Mouse (Mus musculus) midbrain, embryonic 11.5 days (tissue): ENCODE results near the gene Ppp1r18. TPM values are rescaled to one million over a fixed set of nuclear protein-coding genes. Genes with fewer than 3 reads are reported as not detected.

Experiments
- ATAC-seq: fragments of 200-750 bp; cut with Nextera tagmentation; 2 replicates; pipeline ENCODE4 v1.8.0; 2017; ENCODE audit warnings: moderate TSS enrichment, moderate library complexity; ENCODE audit not compliant: low FRiP score
- DNase-seq: peaks from one replicate; pipeline ENCODE4 v3.0.0; 2015; ENCODE audit warnings: low spot score; ENCODE audit errors: missing footprints
- H3K27ac ChIP-seq: fragments of 300-500 bp; sonication (generic); 2 replicates; pipeline ENCODE4 v1.5.1; 2014; ENCODE audit warnings: low read depth, low read length
- H3K27me3 ChIP-seq: fragments of 300-500 bp; sonication (generic); 2 replicates; pipeline ENCODE4 v1.6.1; 2014; ENCODE audit warnings: mild to moderate bottlenecking, low read length, moderate library complexity, mixed read lengths; ENCODE audit not compliant: control insufficient read depth, insufficient read depth
- H3K36me3 ChIP-seq: fragments of 300-500 bp; sonication (generic); 2 replicates; pipeline ENCODE4 v1.6.1; 2014; ENCODE audit warnings: mild to moderate bottlenecking, low read length, moderate library complexity, mixed read lengths; ENCODE audit not compliant: control insufficient read depth, insufficient read depth
- H3K4me1 ChIP-seq: fragments of 300-500 bp; sonication (generic); 2 replicates; pipeline ENCODE4 v1.6.1; 2014; ENCODE audit warnings: low read length; ENCODE audit not compliant: control insufficient read depth, insufficient read depth
- H3K4me2 ChIP-seq: fragments of 300-500 bp; sonication (generic); 2 replicates; pipeline ENCODE4 v1.6.1; 2014; ENCODE audit warnings: mild to moderate bottlenecking, moderate library complexity
- H3K4me3 ChIP-seq: fragments of 300-500 bp; sonication (generic); 2 replicates; pipeline ENCODE4 v1.5.1; 2014; ENCODE audit warnings: low read depth, low read length
- H3K9ac ChIP-seq: fragments of 300-500 bp; sonication (generic); 2 replicates; pipeline ENCODE4 v1.6.1; 2014; ENCODE audit warnings: low read length
- H3K9me3 ChIP-seq: fragments of 300-500 bp; sonication (generic); 2 replicates; pipeline ENCODE4 v1.6.1; 2016; ENCODE audit warnings: low read length; ENCODE audit not compliant: control insufficient read depth
- WGBS: fragments of 180-500 bp; shearing (Covaris S2); extraction: QIAGEN DNeasy Blood & Tissue Kit; methylation state at CpG from one replicate; pipeline ENCODE4 v1.1.7; 2014; 5-methylcytosine and 5-hydroxymethylcytosine counted together
- microRNA counts: library from miRNA; unstranded; fragments of <30 nt; microRNA quantifications from one replicate; lab custom pipeline; 2015
- microRNA-seq: library from miRNA; unstranded; fragments of <30 nt; microRNA quantifications from one replicate; pipeline ENCODE4, GENCODE M21; 2017
- polyA plus RNA-seq: library from polyadenylated mRNA; unstranded; fragments of >200 nt; fragmentation: Nextera tagmentation; extraction: Ambion mirVana; gene quantifications from 2 replicates; pipeline ENCODE4 v1.2.1, GENCODE M21; 2014

Gene Ppp1r18
- polyA plus RNA-seq, 1 experiment from 2014 or later: 24.1 TPM

GRCm38 (mm10) chr17:35920384-35920783, 55.0 kb downstream of the Ppp1r18 start:
- H3K27me3 ChIP-seq: no peaks in the 10 kb centered on the region
- 91% methylated on average over 1 of the region's 1 CpGs for WGBS
- H3K36me3 ChIP-seq: peaks cover 20% of the 10 kb centered on the region
- H3K27ac ChIP-seq: peak overlapping the region; percentile 87
- no peak for ATAC-seq
- H3K9me3 ChIP-seq: no peaks in the 10 kb centered on the region
- peaks cover 20% of the 10 kb centered on the region for H3K4me1 ChIP-seq
- no peak overlapping the region for H3K4me3 ChIP-seq
- H3K4me2 ChIP-seq: no peak overlapping the region
- no peak for DNase-seq
- 0 out of 2 replicates have a peak overlapping the region, but pooled peaks have one; percentile 41 for H3K9ac ChIP-seq

- H3K4me3 ChIP-seq: no peak overlapping the region
- peak; percentile 93 for DNase-seq
- 76% methylated on average over 5 of the region's 5 CpGs for whole genome bisulfite sequencing
Measured at GRCm38 (mm10) chr17:35920862-35921562, 55.6 kb downstream of the Ppp1r18 start.

GRCm38 (mm10) chr17:35921710-35922109, 56.3 kb downstream of the Ppp1r18 start:
- Histone ChIP-seq H3K27ac (peak overlapping the region; percentile 16; the same call in 1 of the 2 replicates), H3K36me3 (peaks cover 28% of the 10 kb centered on the region)
- WGBS: 87% methylated on average over 4 of the region's 4 CpGs

More at GRCm38 (mm10) chr17:35920862-35921562, 55.6 kb downstream of the Ppp1r18 start:
- Histone ChIP-seq H3K9me3 (no peaks in the 10 kb centered on the region), H3K36me3 (peaks cover 21% of the 10 kb centered on the region), H3K4me2 (no peak overlapping the region), H3K9ac (peak overlapping the region; percentile 41; the same call in 1 of the 2 replicates), H3K27ac (peak overlapping the region; percentile 46), H3K4me1 (peaks cover 17% of the 10 kb centered on the region), H3K27me3 (no peaks in the 10 kb centered on the region)
- no peak for ATAC-seq

GRCm38 (mm10) chr17:35922566-35922965, 57.2 kb downstream of the Ppp1r18 start:
- Histone ChIP-seq H3K36me3 (peaks cover 29% of the 10 kb centered on the region), H3K4me1 (peaks cover 17% of the 10 kb centered on the region), H3K27me3 (no peaks in the 10 kb centered on the region), H3K9ac (no peak overlapping the region), H3K4me2 (no peak overlapping the region), H3K9me3 (no peaks in the 10 kb centered on the region), H3K27ac (no peak overlapping the region), H3K4me3 (no peak overlapping the region)
- 94% methylated on average over 3 of the region's 3 CpGs for WGBS
- no peak for DNase-seq
- no peak for ATAC-seq

More at GRCm38 (mm10) chr17:35921710-35922109, 56.3 kb downstream of the Ppp1r18 start:
- ATAC-seq: no peak
- H3K9me3 ChIP-seq: no peaks in the 10 kb centered on the region
- H3K4me3 ChIP-seq: no peak overlapping the region
- H3K9ac ChIP-seq: no peak overlapping the region
- H3K4me1 ChIP-seq: peaks cover 17% of the 10 kb centered on the region
- H3K4me2 ChIP-seq: no peak overlapping the region
- no peaks in the 10 kb centered on the region for H3K27me3 ChIP-seq
- no peak for DNase-seq

- peaks cover 17% of the 10 kb centered on the region for H3K4me1 ChIP-seq
- H3K4me2 ChIP-seq: no peak overlapping the region
- H3K9me3 ChIP-seq: no peaks in the 10 kb centered on the region
- peaks cover 34% of the 10 kb centered on the region for H3K36me3 ChIP-seq
- 94% methylated on average over 4 of the region's 4 CpGs for WGBS
- H3K27ac ChIP-seq: no peak overlapping the region
- H3K9ac ChIP-seq: no peak overlapping the region
- no peaks in the 10 kb centered on the region for H3K27me3 ChIP-seq
- ATAC-seq: no peak
- no peak for DNase-seq
- H3K4me3 ChIP-seq: no peak overlapping the region
Measured at GRCm38 (mm10) chr17:35923281-35923680, 57.9 kb downstream of the Ppp1r18 start.

MicroRNAs within 50 kb of the gene (microRNA counts, 519-probe panel; counts per million panel counts)
- not detected for microRNA mmu-miR-1894-3p (lab: Ali Mortazavi, UCI)
- not detected for microRNA mmu-miR-1894-5p (lab: Ali Mortazavi, UCI)

Small RNA genes within 50 kb of the gene (microRNA-seq; reads per million reads assigned to microRNA genes)
- gene Gm28033 (1.5 reads per million), gene Mir1894 (not detected)

Other genes starting within 250 kb of the Ppp1r18 start
- gene Gm9573, start 239.0 kb upstream of the Ppp1r18 start, polyA plus RNA-seq: not detected in 2 replicates
- gene Mucl3, start 221.9 kb upstream of the Ppp1r18 start, polyA plus RNA-seq: 0.14 TPM in 1 of 2 replicates, not detected in the other
- 9.8 and 10.5 TPM in 2 replicates for gene Vars2, start 198.0 kb upstream of the Ppp1r18 start, polyA plus RNA-seq
- 39.3 TPM in 2 replicates for gene Gtf2h4, start 191.9 kb upstream of the Ppp1r18 start, polyA plus RNA-seq
- gene Ddr1, start 161.0 kb upstream of the Ppp1r18 start, polyA plus RNA-seq: 78.4 and 92.1 TPM in 2 replicates
- gene Ier3, start 43.9 kb upstream of the Ppp1r18 start, polyA plus RNA-seq: 2.5 and 4.0 TPM in 2 replicates
- 46.9 and 47.4 TPM in 2 replicates for gene Flot1, start 42.4 kb upstream of the Ppp1r18 start, polyA plus RNA-seq
- 1,522 and 1,543 TPM in 2 replicates for gene Tubb5, start 27.3 kb upstream of the Ppp1r18 start, polyA plus RNA-seq
- 19.4 and 21.5 TPM in 2 replicates for gene Mdc1, start 24.1 kb upstream of the Ppp1r18 start, polyA plus RNA-seq
- 59.8 and 61.0 TPM in 2 replicates for gene Nrm, start 4.3 kb upstream of the Ppp1r18 start, polyA plus RNA-seq
- gene Dhx16, start 14.2 kb downstream of the Ppp1r18 start, polyA plus RNA-seq: 39.0 and 43.6 TPM in 2 replicates
- 22.7 and 23.3 TPM in 2 replicates for gene 2310061I04Rik, start 31.8 kb downstream of the Ppp1r18 start, polyA plus RNA-seq
- 158 and 168 TPM in 2 replicates for gene Atat1, start 44.5 kb downstream of the Ppp1r18 start, polyA plus RNA-seq
- 57.1 and 61.8 TPM in 2 replicates for gene Mrps18b, start 50.8 kb downstream of the Ppp1r18 start, polyA plus RNA-seq
- gene Ppp1r10, start 50.8 kb downstream of the Ppp1r18 start, polyA plus RNA-seq: 44.3 TPM in 2 replicates
- 118 and 119 TPM in 2 replicates for gene Abcf1, start 104.2 kb downstream of the Ppp1r18 start, polyA plus RNA-seq
- gene Gnl1, start 114.3 kb downstream of the Ppp1r18 start, polyA plus RNA-seq: 26.0 and 30.6 TPM in 2 replicates
- 38.7 and 43.3 TPM in 2 replicates for gene Prr3, start 114.6 kb downstream of the Ppp1r18 start, polyA plus RNA-seq
- 3.1 TPM in 2 replicates for gene H2-T24, start 155.0 kb downstream of the Ppp1r18 start, polyA plus RNA-seq
- 3.2 and 3.3 TPM in 2 replicates for gene H2-T23, start 167.3 kb downstream of the Ppp1r18 start, polyA plus RNA-seq
- 7.3 and 7.6 TPM in 2 replicates for gene H2-T22, start 177.2 kb downstream of the Ppp1r18 start, polyA plus RNA-seq
- not detected in 2 replicates for gene Gm6034, start 177.4 kb downstream of the Ppp1r18 start, polyA plus RNA-seq
- not detected in 2 replicates for gene Gm11127, start 192.8 kb downstream of the Ppp1r18 start, polyA plus RNA-seq